Mouse (Mus musculus) ES-E14 (cell line): ENCODE results near the gene 4930518I15Rik.

Source experiments
- CHD2 ChIP-seq: IDR thresholded peaks from 2 replicates; pipeline ENCODE4 v1.6.1; 2014; ENCODE audit warnings: mild to moderate bottlenecking, low read depth, low read length, inconsistent platforms
- HCFC1 ChIP-seq: IDR thresholded peaks from 2 replicates; pipeline ENCODE4 v1.6.1; 2012; ENCODE audit warnings: low read length, inconsistent platforms, borderline replicate concordance; ENCODE audit not compliant: insufficient read depth
- ZC3H11A ChIP-seq: IDR thresholded peaks from 2 replicates; pipeline ENCODE4 v1.6.1; 2012; ENCODE audit warnings: low read depth, mild to moderate bottlenecking, inconsistent platforms, low read length, borderline replicate concordance
- ZNF384 ChIP-seq: IDR thresholded peaks from 2 replicates; pipeline ENCODE4 v1.6.1; 2012; ENCODE audit warnings: low read depth, low read length, inconsistent platforms

GRCm38 (mm10) chr2:156904976-156905717, 47.4 kb upstream of the 4930518I15Rik start:
- TF ChIP-seq ZNF384 = no peak
- no peak for TF ChIP-seq HCFC1
- TF ChIP-seq CHD2 = no peak
- TF ChIP-seq ZC3H11A = peak; percentile 49; the same call in 1 of the 2 replicates
